8 mouse cellular contexts compared by ENCODE assay signal in genomic region chr3:38254896-38255295, GRCm38 (mm10).
DNase-seq lines count a peak whose midpoint lies in the region; ATAC-seq and TF ChIP-seq lines count a peak whose summit lies in the region.

No protein-coding gene starts in this region.

- H3K79me2 ChIP-seq in liver, adult 2 months (ENCODE audit: control insufficient read depth, insufficient read depth, low read length), result no peaks in the 10 kb centered on the region

- ATAC-seq in liver, embryonic 11.5 days (replicated peaks; ENCODE audit: low FRiP score), result no peak
- ATAC-seq in heart, embryonic 14.5 days (ENCODE audit: insufficient number of reproducible peaks, insufficient read depth, low FRiP score, low read depth), result peak; percentile 75
- peak; percentile 93 for ATAC-seq in lung, embryonic 14.5 days (ENCODE audit: insufficient read depth)
- ATAC-seq in stomach, embryonic 15.5 days (ENCODE audit: insufficient read depth, low FRiP score, low read depth), result peak; percentile 76; the same call in 1 of the 2 replicates

- H3K36me3 ChIP-seq in liver, adult 2 months (ENCODE audit: control insufficient read depth, insufficient read depth, low read length), result no peaks in the 10 kb centered on the region
- no peaks in the 10 kb centered on the region for H3K36me3 ChIP-seq in liver, embryonic 11.5 days (ENCODE audit: control insufficient read depth, insufficient read depth, low read length)
- no peaks in the 10 kb centered on the region for H3K36me3 ChIP-seq in heart, embryonic 14.5 days (ENCODE audit: control insufficient read depth, insufficient read depth, low read length)
- H3K36me3 ChIP-seq in lung, embryonic 14.5 days (ENCODE audit: insufficient read depth), result no peaks in the 10 kb centered on the region
- H3K36me3 ChIP-seq in stomach, embryonic 15.5 days, result no peaks in the 10 kb centered on the region

- H3K4me3 ChIP-seq in liver, adult 2 months (ENCODE audit: insufficient read depth, low read depth, low read length), result no peak overlapping the region
- no peak overlapping the region for H3K4me3 ChIP-seq in liver, embryonic 11.5 days (ENCODE audit: low read depth, low read length)
- no peak overlapping the region for H3K4me3 ChIP-seq in heart, embryonic 14.5 days (ENCODE audit: control insufficient read depth in 1 of 2, insufficient read depth in 1 of 2, low read depth in 1 of 2, low read length in 2 of 2)
- no peak overlapping the region for H3K4me3 ChIP-seq in lung, embryonic 14.5 days (ENCODE audit: low read depth, low read length)
- no peak overlapping the region for H3K4me3 ChIP-seq in stomach, embryonic 15.5 days (replicated peaks)

- no peak overlapping the region for H3K27ac ChIP-seq in liver, adult 2 months (replicated peaks; ENCODE audit: insufficient read depth, low read depth, low read length)
- H3K27ac ChIP-seq in liver, embryonic 11.5 days (ENCODE audit: low read depth, low read length), result no peak overlapping the region
- peak overlapping the region in 1 of 2 experiments; percentile 46; a peak in 1 of 4 replicates for H3K27ac ChIP-seq in heart, embryonic 14.5 days (replicated peaks in 1 of 2; ENCODE audit: control insufficient read depth in 1 of 2, insufficient read depth in 1 of 2, low read depth in 2 of 2, low read length in 2 of 2)
- no peak overlapping the region; the same call in 1 of the 2 replicates for H3K27ac ChIP-seq in lung, embryonic 14.5 days (ENCODE audit: low read depth)
- no peak overlapping the region for H3K27ac ChIP-seq in stomach, embryonic 15.5 days

- peak; percentile 63 for DNase-seq in liver, adult 2 months (ENCODE audit: extremely low read depth, low read depth, low spot score)
- DNase-seq in liver, embryonic 11.5 days (ENCODE audit: low spot score), result no peak
- peak; percentile 73 to 86 for DNase-seq in cerebellum, postnatal 25 days
- DNase-seq in kidney, postnatal 36 days, result peak; percentile 76 to 83
- peak; percentile 93 for DNase-seq in lung, embryonic 14.5 days
- DNase-seq in retina, postnatal 1 day, result no peak

- H3K4me2 ChIP-seq in liver, embryonic 11.5 days, result no peak overlapping the region
- no peak overlapping the region for H3K4me2 ChIP-seq in heart, embryonic 14.5 days (ENCODE audit: low read length)
- H3K4me2 ChIP-seq in lung, embryonic 14.5 days, result no peak overlapping the region
- H3K4me2 ChIP-seq in stomach, embryonic 15.5 days, result no peak overlapping the region

- no peaks in the 10 kb centered on the region for H3K9me3 ChIP-seq in liver, embryonic 11.5 days (ENCODE audit: control insufficient read depth, low read length)
- H3K9me3 ChIP-seq in heart, embryonic 14.5 days (ENCODE audit: control insufficient read depth, low read length), result peaks cover 4% of the 10 kb centered on the region; the same call in 1 of the 2 replicates
- no peaks in the 10 kb centered on the region for H3K9me3 ChIP-seq in lung, embryonic 14.5 days (ENCODE audit: low read depth, low read length)
- H3K9me3 ChIP-seq in stomach, embryonic 15.5 days, result no peaks in the 10 kb centered on the region

- H3K4me1 ChIP-seq in liver, adult 2 months (ENCODE audit: control insufficient read depth, insufficient read depth, low read length), result 0 out of 2 replicates have a peak, but pooled peaks cover 3% of the 10 kb centered on the region
- H3K4me1 ChIP-seq in liver, embryonic 11.5 days (replicated peaks; ENCODE audit: control insufficient read depth, insufficient read depth, low read length), result peaks cover 12% of the 10 kb centered on the region; the same call in 1 of the 2 replicates
- peaks cover 8 to 12% of the 10 kb centered on the region in 2 experiments; a peak in 2 of 4 replicates for H3K4me1 ChIP-seq in heart, embryonic 14.5 days (ENCODE audit: control insufficient read depth in 2 of 2, insufficient read depth in 2 of 2, low read length in 2 of 2)
- H3K4me1 ChIP-seq in lung, embryonic 14.5 days (ENCODE audit: insufficient read depth), result 0 out of 2 replicates have a peak, but pooled peaks cover 3% of the 10 kb centered on the region
- 0 out of 2 replicates have a peak, but pooled peaks cover 6% of the 10 kb centered on the region for H3K4me1 ChIP-seq in stomach, embryonic 15.5 days

- TF ChIP-seq POLR2A in liver, adult 2 months (IDR thresholded peaks at IDR 0.05; ENCODE audit: extremely low read depth, insufficient read depth, low read length), result no peak

- no peak for TF ChIP-seq CTCF in liver, adult 2 months (IDR thresholded peaks at IDR 0.05; ENCODE audit: low read depth, low read length)
- TF ChIP-seq CTCF in lung, embryonic 14.5 days (IDR thresholded peaks at IDR 0.05; ENCODE audit: low read depth), result no peak

- WGBS in liver, adult 2 months, result 3% methylated on average over 2 of the region's 2 CpGs
- WGBS in liver, embryonic 11.5 days, result 57% methylated on average over 2 of the region's 2 CpGs
- 28% methylated on average over 2 of the region's 2 CpGs for WGBS in heart, embryonic 14.5 days
- WGBS in lung, embryonic 14.5 days, result 12% methylated on average over 2 of the region's 2 CpGs
- WGBS in stomach, embryonic 15.5 days, result 14% methylated on average over 2 of the region's 2 CpGs

- no peaks in the 10 kb centered on the region for H3K27me3 ChIP-seq in liver, adult 2 months (ENCODE audit: control insufficient read depth, insufficient read depth, low read length)
- H3K27me3 ChIP-seq in liver, embryonic 11.5 days (replicated peaks; ENCODE audit: control insufficient read depth, insufficient read depth, low read length), result no peaks in the 10 kb centered on the region
- no peaks in the 10 kb centered on the region for H3K27me3 ChIP-seq in heart, embryonic 14.5 days (ENCODE audit: control insufficient read depth, insufficient read depth, low read length)
- no peaks in the 10 kb centered on the region for H3K27me3 ChIP-seq in lung, embryonic 14.5 days (ENCODE audit: insufficient read depth, low read length)
- H3K27me3 ChIP-seq in stomach, embryonic 15.5 days (replicated peaks), result no peaks in the 10 kb centered on the region

- H3K9ac ChIP-seq in liver, adult 2 months (ENCODE audit: low read depth, low read length), result no peak overlapping the region
- H3K9ac ChIP-seq in liver, embryonic 11.5 days (ENCODE audit: low read depth, low read length), result no peak overlapping the region
- no peak overlapping the region for H3K9ac ChIP-seq in heart, embryonic 14.5 days (ENCODE audit: low read length)
- no peak overlapping the region for H3K9ac ChIP-seq in lung, embryonic 14.5 days
- H3K9ac ChIP-seq in stomach, embryonic 15.5 days, result no peak overlapping the region

Comparison
In these comparisons a context has a peak if more than half of its experiments do, and no peak if none do; other contexts are left out.
1. DNase-seq: peak in liver, adult 2 months (single experiment), cerebellum, postnatal 25 days (2 of 2), kidney, postnatal 36 days (2 of 2) and lung, embryonic 14.5 days (single experiment); none in liver, embryonic 11.5 days (single experiment) and retina, postnatal 1 day (single experiment).